Mouse (Mus musculus): ENCODE measurements around the gene Ipo13. TPM values are rescaled to one million over a fixed set of nuclear protein-coding genes. Genes with fewer than 3 reads are reported as not detected.

The Ipo13 gene
- polyA plus RNA-seq, 1 experiment = 41.7 TPM

DNA sequence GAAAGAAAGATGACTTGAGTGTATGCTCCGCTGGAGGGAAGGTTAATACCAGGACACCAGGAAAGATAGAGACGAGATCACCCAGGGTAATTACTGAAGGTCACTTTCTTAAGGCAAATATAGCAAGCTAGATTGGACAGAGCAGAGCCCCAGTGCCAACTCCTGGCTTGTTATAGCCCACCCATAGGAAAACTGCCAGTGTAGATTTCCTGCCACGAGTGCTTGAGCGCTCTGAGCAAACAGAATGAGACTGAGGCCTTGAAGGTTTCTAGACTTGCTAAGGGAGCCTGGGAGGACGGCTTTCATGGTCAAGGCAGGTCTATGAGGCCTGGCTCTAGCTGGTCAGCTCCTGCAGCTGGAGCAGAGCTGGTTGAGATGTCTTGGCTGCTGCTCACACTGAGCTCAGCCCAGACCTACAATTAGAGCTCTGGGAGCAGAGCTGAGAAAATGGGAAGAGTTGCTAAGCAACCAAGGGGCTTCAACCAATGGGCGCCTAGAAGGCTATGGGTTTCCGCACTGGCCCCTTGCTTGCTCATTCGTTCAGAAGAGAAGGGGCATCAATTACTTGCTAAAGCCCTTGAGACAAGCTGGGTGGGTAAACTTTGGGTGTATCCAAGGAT, 5.9 kb downstream of the Ipo13 start:
- H3K36me3 ChIP-seq (ENCODE audit: control insufficient read depth, insufficient read depth, low read length) = peaks cover 18% of the 10 kb centered on the region
- DNase-seq (ENCODE audit: low read depth in 1 of 2, low spot score in 2 of 2) = no peak
- peaks cover 2% of the 10 kb centered on the region for H3K4me1 ChIP-seq (ENCODE audit: control insufficient read depth, insufficient read depth, insufficient read length)
- H3K27ac ChIP-seq (ENCODE audit: insufficient read depth, low read length) = no peak overlapping the region
- WGBS = 88% methylated on average over 8 of the region's 8 CpGs
- no peaks in the 10 kb centered on the region for H3K27me3 ChIP-seq (ENCODE audit: control insufficient read depth, insufficient read depth, low read length)
- no peak for TF ChIP-seq POLR2A (IDR thresholded peaks at IDR 0.05; ENCODE audit: low read depth, low read length)
- TF ChIP-seq CTCF (IDR thresholded peaks at IDR 0.05; ENCODE audit: extremely low read depth, insufficient read depth, insufficient read length, insufficient replicate concordance) = no peak
- no peak overlapping the region for H3K4me3 ChIP-seq (ENCODE audit: extremely low read depth, insufficient read depth, insufficient read length)

DNA sequence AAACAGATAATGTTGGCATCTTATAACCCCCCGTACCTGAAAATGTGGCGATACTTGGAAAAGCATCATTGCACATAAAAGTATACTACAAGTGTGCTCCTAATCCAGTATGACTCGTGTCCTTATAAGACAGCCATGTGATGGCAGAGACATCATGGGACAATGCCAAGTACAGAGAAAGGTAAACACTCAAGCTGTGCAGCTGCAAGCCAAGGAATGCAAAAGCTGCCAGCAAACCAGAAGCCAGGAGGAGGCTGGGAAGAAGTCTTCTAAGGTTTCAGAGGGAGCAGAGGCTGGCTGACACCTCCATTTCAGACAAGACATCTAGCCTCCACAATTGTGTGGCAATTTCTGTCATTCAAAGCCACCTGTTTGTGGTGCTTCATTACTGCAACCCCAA, 8.6 kb downstream of the Ipo13 start:
- H3K27me3 ChIP-seq (ENCODE audit: control insufficient read depth, insufficient read depth, low read length) = no peaks in the 10 kb centered on the region
- TF ChIP-seq CTCF (IDR thresholded peaks at IDR 0.05; ENCODE audit: extremely low read depth, insufficient read depth, insufficient read length, insufficient replicate concordance) (no peak), POLR2A (IDR thresholded peaks at IDR 0.05; ENCODE audit: low read depth, low read length) (no peak)
- H3K4me1 ChIP-seq (ENCODE audit: control insufficient read depth, insufficient read depth, insufficient read length) = no peaks in the 10 kb centered on the region; the same call in 1 of the 2 replicates
- peaks cover 33% of the 10 kb centered on the region for H3K36me3 ChIP-seq (ENCODE audit: control insufficient read depth, insufficient read depth, low read length)
- WGBS = 95% methylated on average over 3 of the region's 3 CpGs
- no peak for DNase-seq (ENCODE audit: low read depth in 1 of 2, low spot score in 2 of 2)
- no peak overlapping the region for H3K4me3 ChIP-seq (ENCODE audit: extremely low read depth, insufficient read depth, insufficient read length)
- no peak overlapping the region for H3K27ac ChIP-seq (ENCODE audit: insufficient read depth, low read length)

DNA sequence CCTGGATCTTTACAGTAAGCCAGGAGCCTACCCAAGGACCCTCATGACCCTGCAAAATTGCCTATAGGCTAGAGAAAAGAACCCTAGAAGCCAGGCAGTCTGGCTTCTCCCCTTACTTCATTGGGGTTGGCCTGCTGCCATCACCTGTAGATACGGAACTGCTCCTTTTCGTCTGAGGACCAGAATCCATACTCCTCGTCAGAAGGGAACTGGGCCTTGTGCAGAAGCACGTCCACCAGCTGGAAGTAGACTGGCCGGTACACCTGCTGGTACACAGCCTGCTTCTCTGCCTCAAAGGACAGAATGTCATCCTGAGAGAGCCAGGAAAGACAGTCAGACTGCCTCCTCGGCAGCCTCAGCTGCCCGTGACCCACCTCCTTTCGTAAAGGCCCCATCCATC, 10.0 kb downstream of the Ipo13 start:
- H3K36me3 ChIP-seq (ENCODE audit: control insufficient read depth, insufficient read depth, low read length) = peaks cover 42% of the 10 kb centered on the region
- no peak overlapping the region for H3K4me3 ChIP-seq (ENCODE audit: extremely low read depth, insufficient read depth, insufficient read length)
- TF ChIP-seq CTCF (IDR thresholded peaks at IDR 0.05; ENCODE audit: extremely low read depth, insufficient read depth, insufficient read length, insufficient replicate concordance) (no peak), POLR2A (IDR thresholded peaks at IDR 0.05; ENCODE audit: low read depth, low read length) (no peak)
- H3K27ac ChIP-seq (ENCODE audit: insufficient read depth, low read length) = no peak overlapping the region
- H3K4me1 ChIP-seq (ENCODE audit: control insufficient read depth, insufficient read depth, insufficient read length) = no peaks in the 10 kb centered on the region; the same call in 1 of the 2 replicates
- no peaks in the 10 kb centered on the region for H3K27me3 ChIP-seq (ENCODE audit: control insufficient read depth, insufficient read depth, low read length)
- DNase-seq (ENCODE audit: low read depth in 1 of 2, low spot score in 2 of 2) = no peak
- whole genome bisulfite sequencing = 95% methylated on average over 8 of the region's 8 CpGs

DNA sequence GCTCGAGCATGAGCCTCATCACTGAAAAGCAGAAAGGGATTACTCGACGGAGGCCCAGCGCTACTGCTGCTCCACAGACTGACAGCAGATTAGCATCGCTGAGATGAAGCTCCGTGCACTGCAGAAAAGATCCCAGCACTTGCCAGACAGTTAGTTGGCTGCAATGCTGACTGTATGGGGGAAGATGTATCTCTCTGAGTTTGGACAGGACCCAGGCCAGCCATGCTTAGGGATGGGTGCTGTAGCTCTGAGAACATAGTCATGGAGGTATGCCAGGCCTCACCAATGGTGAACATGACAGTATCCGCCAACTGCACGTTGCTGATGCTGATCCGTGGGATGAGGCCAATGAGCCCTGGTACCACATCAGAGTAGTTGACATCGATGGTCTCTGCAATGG, 10.7 kb downstream of the Ipo13 start:
- TF ChIP-seq CTCF (IDR thresholded peaks at IDR 0.05; ENCODE audit: extremely low read depth, insufficient read depth, insufficient read length, insufficient replicate concordance) (no peak), POLR2A (IDR thresholded peaks at IDR 0.05; ENCODE audit: low read depth, low read length) (no peak)
- H3K4me1 ChIP-seq (ENCODE audit: control insufficient read depth, insufficient read depth, insufficient read length) = no peaks in the 10 kb centered on the region; the same call in 1 of the 2 replicates
- H3K36me3 ChIP-seq (ENCODE audit: control insufficient read depth, insufficient read depth, low read length) = peaks cover 48% of the 10 kb centered on the region
- 93% methylated on average over 10 of the region's 10 CpGs for WGBS
- no peak for DNase-seq (ENCODE audit: low read depth in 1 of 2, low spot score in 2 of 2)
- no peak overlapping the region for H3K4me3 ChIP-seq (ENCODE audit: extremely low read depth, insufficient read depth, insufficient read length)
- H3K27ac ChIP-seq (ENCODE audit: insufficient read depth, low read length) = no peak overlapping the region
- no peaks in the 10 kb centered on the region for H3K27me3 ChIP-seq (ENCODE audit: control insufficient read depth, insufficient read depth, low read length)

DNA sequence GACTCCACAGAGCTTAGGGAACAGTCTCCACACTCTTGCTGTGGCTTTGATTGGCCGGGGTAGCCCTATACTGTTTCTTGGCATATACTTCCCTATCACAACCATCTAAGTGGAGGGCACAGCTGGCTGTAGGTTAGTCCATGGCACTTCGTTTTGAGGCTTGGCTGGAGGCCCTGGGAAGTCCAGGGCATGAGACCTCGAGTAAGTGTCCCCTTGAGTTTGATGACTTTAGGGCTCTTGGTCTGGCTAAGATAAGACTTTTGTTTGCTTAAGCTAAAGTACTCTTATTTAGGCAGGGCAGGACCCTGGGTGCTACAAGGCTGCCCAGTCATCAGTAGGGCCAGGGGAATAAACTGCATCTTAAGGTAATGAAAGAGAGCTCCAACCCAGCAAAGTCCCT, 16.7 kb downstream of the Ipo13 start:
- H3K27me3 ChIP-seq (ENCODE audit: control insufficient read depth, insufficient read depth, low read length) = no peaks in the 10 kb centered on the region
- no peak overlapping the region for H3K4me3 ChIP-seq (ENCODE audit: extremely low read depth, insufficient read depth, insufficient read length)
- 77% methylated on average over 3 of the region's 3 CpGs for WGBS
- DNase-seq (ENCODE audit: low read depth in 1 of 2, low spot score in 2 of 2) = no peak
- peaks cover 30% of the 10 kb centered on the region for H3K36me3 ChIP-seq (ENCODE audit: control insufficient read depth, insufficient read depth, low read length)
- no peak overlapping the region for H3K27ac ChIP-seq (ENCODE audit: insufficient read depth, low read length)
- no peak for TF ChIP-seq CTCF (IDR thresholded peaks at IDR 0.05; ENCODE audit: extremely low read depth, insufficient read depth, insufficient read length, insufficient replicate concordance)
- no peak for TF ChIP-seq POLR2A (IDR thresholded peaks at IDR 0.05; ENCODE audit: low read depth, low read length)
- H3K4me1 ChIP-seq (ENCODE audit: control insufficient read depth, insufficient read depth, insufficient read length) = no peaks in the 10 kb centered on the region

DNA sequence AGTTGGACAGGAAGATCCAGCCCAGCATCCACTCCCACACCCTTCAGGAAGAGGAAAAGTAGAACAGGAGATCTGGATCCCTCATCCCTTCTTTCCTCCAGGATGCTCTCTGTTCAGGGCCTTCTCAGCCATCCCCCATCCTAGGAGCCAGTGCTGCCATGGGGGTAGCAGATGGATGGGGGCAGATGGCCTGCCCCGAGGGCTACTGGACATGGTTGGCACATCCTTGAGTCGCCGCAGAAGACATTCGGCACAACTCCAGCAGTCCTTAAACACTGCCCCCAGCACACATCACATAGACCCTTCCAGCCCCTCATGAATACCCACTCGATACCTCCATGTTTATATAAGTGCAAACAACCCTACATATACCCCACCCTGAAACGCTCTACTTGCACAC, 18.8 kb downstream of the Ipo13 start:
- Histone ChIP-seq H3K27me3 (ENCODE audit: control insufficient read depth, insufficient read depth, low read length) (no peaks in the 10 kb centered on the region), H3K27ac (ENCODE audit: insufficient read depth, low read length) (no peak overlapping the region), H3K36me3 (ENCODE audit: control insufficient read depth, insufficient read depth, low read length) (peaks cover 17% of the 10 kb centered on the region), H3K4me1 (ENCODE audit: control insufficient read depth, insufficient read depth, insufficient read length) (peaks cover 2% of the 10 kb centered on the region; the same call in 1 of the 2 replicates), H3K4me3 (ENCODE audit: extremely low read depth, insufficient read depth, insufficient read length) (no peak overlapping the region)
- WGBS = 92% methylated on average over 6 of the region's 6 CpGs
- DNase-seq (ENCODE audit: low read depth in 1 of 2, low spot score in 2 of 2) = no peak
- no peak for TF ChIP-seq POLR2A (IDR thresholded peaks at IDR 0.05; ENCODE audit: low read depth, low read length)
- TF ChIP-seq CTCF (IDR thresholded peaks at IDR 0.05; ENCODE audit: extremely low read depth, insufficient read depth, insufficient read length, insufficient replicate concordance) = no peak

DNA sequence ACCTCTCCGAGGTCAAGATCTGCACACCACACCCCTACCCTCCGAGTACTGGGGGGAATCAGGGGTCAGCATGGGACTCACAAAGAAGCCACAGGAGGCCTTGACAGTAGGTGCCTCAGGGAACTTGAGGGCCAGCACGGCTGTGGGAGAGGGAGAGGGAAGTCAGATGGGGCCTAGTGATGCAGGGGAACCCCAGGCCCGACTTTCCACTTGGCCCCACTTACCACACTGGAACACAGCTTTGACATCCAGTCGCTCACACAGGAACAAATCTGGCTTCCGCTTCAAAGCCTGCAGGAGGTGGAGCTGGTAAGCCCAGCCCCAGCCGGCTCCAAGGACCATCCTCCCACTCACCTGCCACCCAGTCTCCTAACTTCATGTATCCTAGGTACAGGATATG, 19.5 kb downstream of the Ipo13 start:
- 89% methylated on average over 7 of the region's 7 CpGs for WGBS
- no peaks in the 10 kb centered on the region for H3K27me3 ChIP-seq (ENCODE audit: control insufficient read depth, insufficient read depth, low read length)
- no peak overlapping the region for H3K27ac ChIP-seq (ENCODE audit: insufficient read depth, low read length)
- no peak for DNase-seq (ENCODE audit: low read depth in 1 of 2, low spot score in 2 of 2)
- TF ChIP-seq POLR2A (IDR thresholded peaks at IDR 0.05; ENCODE audit: low read depth, low read length) (no peak), CTCF (IDR thresholded peaks at IDR 0.05; ENCODE audit: extremely low read depth, insufficient read depth, insufficient read length, insufficient replicate concordance) (no peak)
- H3K36me3 ChIP-seq (ENCODE audit: control insufficient read depth, insufficient read depth, low read length) = peaks cover 11% of the 10 kb centered on the region
- H3K4me3 ChIP-seq (ENCODE audit: extremely low read depth, insufficient read depth, insufficient read length) = no peak overlapping the region
- peaks cover 5% of the 10 kb centered on the region; the same call in 1 of the 2 replicates for H3K4me1 ChIP-seq (ENCODE audit: control insufficient read depth, insufficient read depth, insufficient read length)

Measured in spleen, adult 2 months (tissue).